Mouse (Mus musculus): Measurements from ENCODE around the gene Prom1.

Gene Prom1

DNA sequence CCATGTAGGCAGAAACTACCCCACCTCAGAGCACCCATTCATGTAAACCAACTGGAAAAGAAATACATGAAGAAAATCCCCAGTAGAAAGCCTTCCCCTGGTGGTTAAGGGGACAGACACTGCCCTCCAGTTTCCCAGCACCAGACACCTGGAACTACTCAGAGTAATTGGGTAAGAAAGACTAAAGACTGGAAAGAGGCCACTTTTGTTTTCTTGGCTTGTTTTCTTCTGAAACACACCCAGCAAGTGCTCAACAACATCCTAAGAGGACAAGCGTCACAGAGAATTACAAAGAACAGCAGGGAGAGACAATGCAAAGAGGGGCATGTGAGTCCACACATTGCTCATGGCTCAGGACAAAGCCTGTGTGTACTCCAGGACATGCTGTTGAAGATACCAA is 20.7 kb downstream of the Prom1 start:
- no peak for DNase-seq (ENCODE audit: low read depth, low spot score)

DNA sequence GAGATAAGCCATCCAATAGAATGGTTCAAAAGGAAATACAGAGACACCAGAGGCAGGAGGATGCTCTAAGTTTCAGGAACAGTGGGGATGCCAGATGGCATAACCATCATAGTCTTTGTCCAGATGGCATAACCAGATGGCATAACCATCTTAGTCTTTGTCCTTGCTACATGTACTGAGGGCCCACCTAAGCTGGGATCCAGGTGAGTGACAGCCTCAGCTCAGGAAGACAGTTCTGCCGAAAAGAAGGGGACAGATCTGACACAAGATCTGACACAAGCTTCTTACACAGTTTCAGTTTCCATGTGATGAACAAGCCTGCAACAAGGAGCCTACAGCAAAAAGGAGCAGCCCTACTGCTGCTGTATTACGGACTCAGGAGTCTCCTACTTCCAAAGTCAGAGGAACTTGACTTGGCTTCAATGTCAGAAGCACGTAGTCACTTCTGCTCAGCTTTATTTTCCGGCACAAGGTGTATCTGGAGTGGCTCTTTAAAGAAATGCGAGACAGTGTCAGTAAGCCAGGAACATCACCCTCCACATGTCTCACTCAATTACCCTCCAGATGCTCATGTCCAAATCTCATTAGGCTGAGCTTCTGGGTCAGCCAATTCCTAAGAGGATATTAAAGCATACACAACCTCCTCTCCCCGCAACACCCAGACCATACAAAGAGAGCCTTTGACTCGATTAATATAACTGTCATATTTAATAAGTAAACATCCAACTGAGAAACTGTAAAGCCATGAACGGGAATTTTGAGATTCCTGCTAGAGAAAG is 21.4 kb downstream of the Prom1 start:
- DNase-seq (ENCODE audit: low read depth, low spot score): no peak

DNA sequence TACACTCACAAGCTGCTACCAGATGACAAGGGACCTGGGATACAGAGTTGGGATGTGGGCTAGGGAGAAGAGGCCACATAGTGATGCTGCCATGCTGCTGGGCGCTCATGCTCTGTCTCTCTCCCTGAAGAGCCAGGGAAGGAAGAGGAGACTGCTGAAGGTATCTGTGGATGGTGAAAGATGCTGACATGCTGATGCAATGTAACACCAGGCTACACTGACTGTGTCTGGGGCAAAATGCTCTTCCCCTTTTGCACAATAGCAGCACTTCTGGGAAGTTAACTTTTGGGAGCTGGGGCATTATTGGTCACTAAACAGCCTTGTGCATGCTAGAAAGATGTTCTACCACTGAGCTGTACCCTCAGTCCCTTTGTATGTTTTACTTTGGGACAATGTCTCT is 26.4 kb downstream of the Prom1 start:
- DNase-seq (ENCODE audit: low read depth, low spot score): no peak

DNA sequence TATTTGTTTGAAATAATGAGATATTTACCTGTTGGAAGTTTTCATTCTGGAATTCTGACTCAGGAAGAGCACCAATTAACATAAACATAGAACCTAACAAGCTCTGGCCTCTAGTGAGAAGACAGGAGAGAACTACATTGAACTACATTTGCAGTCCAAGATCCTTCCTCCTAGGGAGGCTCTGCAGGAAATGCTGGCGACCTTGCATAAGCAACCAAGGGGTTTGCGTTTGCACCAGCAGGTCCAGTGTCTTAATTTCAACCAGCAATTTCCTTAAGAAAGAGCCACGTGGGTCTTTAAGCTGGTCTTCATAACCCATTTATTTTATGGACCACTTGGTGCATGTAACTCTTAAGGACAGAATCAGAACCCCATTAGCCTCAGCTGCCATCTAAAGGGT is 28.2 kb downstream of the Prom1 start:
- no peak for DNase-seq (ENCODE audit: low read depth, low spot score)

DNA sequence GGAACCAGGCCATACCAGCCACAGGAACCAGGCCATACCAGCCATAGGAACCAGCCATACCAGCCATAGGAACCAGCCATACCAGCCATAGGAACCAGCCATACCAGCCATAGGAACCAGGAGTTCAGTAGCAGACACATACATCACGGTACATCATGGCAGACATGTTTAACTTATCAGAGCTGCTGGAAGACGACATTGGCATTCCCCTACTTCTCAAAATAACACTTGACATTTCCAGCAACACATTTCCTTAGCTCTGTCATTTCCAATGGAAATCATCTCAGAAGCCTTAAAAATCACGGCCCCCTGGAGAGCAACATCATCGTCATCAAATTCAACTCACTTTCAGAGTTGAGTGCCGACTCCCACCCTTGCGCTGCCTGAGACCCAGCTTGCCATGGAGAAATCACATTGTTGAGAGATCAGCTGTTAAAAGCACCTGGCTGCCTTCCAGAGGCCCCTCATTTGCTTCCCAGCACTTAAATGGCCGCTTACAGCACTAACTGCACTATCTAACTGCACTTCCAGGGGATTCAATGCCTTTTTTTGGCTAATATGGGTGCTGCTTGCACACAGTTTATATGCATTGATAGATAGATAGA is 31.2 kb downstream of the Prom1 start:
- DNase-seq (ENCODE audit: low read depth, low spot score): no peak

DNA sequence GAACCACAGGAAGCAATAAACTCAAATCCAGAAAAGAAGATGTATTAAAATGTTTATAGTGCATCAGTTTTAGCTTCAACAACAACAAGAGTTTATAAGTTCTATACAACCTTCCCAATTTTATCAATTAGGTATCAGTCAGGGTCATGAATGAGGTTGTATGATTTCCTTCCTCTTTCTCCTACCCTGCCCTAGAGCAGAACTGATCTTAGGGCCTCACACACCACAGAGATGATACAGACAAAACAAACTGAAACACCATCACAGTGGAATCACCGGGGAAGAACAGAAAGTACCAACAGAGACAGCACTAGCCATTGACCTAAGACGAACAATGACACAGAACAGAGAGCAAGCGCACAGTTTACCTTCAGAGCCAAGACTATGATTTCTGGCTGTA is 43.6 kb downstream of the Prom1 start:
- DNase-seq (ENCODE audit: low read depth, low spot score): no peak

DNA sequence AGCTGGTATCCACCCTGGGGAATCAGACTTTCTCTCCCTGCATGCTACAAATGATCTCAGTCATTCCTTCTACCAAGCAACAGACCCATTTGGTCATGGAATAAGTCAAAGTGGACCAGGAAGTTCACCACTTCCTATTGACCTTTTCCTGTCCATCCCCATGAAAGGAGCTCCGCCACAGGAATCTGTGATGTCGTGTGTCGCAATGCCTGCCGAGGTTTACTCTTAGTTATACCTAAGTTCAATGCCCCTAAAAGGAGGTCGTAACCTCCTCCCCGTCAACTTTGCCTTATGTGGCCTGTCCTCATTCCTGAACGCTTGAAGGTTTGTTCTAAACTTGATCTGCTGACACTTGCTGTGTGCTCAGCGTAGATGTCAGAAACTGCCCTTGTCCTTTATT is 51.6 kb downstream of the Prom1 start:
- DNase-seq (ENCODE audit: low read depth, low spot score): no peak

DNA sequence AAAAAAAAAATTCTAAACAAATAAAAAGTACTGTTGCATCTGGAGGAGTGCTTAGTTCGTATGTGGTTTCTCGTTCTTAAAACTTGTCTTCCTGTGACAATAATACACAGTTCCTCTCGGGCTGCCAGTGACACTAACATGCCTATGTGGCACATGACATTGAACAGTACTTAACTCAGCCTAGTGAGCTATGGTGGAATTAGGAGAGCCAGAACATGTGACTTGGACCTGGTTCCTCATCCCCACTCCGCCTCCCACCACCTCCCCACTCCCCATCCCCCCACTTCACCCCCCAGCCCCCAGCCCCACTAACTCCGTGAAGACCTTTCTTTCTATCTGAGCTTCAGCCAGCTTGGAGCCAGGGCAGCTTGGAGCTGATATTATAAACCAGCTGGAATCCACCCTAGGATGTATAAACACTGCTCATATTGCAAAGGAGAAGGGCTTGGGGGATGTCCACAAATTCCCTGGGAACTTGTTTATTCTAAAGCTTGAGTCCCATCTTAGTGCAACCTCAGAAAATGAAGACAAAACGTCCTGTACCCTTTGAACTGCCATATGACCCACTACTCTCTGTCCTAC is 52.3 kb downstream of the Prom1 start:
- DNase-seq (ENCODE audit: low read depth, low spot score): no peak

DNA sequence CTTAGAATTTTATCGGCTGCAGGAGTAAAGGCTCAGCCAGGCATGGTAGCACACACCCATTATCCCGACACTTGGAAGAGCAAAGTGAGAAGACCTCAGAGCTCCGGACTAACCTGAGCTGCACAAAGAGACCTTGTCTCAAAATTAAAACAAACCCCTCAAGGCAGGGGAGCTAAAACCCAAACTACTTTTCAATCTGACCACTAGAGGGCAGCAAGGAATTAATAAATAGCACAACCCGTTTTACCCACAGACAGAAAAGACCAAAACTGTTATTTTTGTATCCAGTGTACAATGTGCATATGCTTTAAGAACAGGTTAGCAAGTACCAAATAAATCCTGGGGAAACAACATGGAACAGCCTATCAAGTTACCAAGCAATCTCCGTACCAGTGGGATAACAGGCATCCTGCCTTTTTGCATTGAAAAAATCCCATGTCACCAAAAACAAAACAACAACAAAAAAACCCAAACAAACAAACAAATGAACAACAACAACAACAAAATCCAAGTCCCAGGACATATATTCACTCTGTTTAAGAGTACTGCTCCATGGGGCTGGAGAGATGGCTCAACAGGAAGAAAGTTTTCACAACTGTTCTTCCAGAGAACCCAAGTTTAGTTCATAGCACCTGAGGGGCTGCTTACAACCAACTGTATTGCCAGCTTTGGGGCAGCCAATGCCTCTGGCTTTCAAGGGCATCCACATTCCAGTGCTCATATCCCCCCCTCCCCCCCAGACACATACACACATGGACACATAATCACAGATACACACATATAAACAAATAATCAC is 53.1 kb downstream of the Prom1 start:
- DNase-seq (ENCODE audit: low read depth, low spot score): peak; percentile 56

DNA sequence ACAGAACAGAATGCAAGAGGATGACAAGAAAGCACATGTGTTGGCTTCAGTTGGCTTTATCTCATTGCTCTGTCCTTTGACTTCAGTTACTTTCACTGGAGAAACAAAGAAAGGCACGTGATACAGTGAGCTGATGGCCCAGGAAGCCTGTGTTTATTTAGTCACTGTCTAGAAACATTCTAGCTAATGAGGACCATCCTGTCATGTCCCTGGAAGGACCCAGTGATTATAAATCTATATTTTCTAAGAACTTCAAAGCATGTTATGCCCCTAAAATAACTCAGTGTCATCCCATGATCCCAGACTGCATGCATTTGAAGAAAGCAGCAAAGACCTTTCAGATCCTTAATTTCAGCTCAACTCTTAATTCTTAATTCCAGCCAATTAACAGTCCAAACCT is 60.1 kb downstream of the Prom1 start:
- no peak for DNase-seq (ENCODE audit: low read depth, low spot score)

DNA sequence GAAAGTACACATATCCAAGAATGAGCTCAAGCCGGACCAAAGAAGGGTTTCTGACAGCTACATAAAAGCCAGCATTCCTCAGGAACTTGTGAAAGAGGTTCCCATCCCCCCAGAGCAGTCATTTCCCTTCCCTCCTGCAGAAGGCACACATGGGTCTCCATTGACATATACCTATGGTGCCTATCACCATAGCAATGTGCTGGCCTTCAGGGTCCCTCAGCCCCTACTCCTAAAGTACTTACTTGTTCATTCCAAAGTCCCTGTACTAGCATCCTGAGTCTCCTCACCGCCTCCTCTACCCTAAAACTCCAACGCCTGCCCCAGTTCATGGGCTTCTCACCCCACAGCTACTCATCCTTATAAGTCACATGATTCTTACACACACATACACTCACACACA is 60.8 kb downstream of the Prom1 start:
- no peak for DNase-seq (ENCODE audit: low read depth, low spot score)

DNA sequence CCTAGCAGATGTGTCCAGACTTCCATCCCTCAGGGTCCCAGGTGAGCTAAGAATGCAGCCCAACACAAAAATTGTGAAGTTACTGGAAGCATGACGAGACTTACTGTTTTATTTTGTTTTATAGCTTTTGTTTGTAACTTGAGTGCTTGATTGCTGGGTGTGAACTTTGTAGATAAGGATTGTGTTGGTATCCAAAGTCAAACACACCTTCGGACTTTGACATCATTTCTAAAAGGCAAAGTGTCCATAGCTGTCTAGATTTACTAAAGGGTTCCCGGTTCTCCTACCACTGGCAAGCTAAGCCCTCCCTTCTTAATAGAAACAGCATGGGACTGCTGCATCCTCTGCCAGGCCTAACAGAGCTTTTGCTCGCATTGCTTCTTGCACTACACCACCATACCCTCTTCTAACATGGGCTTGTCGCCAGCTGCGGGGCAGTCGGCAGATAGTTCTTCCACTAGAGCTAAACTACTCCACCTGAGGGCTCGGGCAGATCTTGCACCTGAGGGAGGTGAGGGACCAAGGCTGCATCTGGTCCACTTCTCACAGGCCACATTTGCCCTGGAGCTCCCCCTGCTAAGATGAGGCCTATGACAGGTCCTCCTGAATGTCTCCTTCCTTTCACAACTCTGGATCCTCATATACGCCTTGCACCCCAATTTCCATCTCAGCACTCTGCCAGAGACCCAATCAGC is 103.4 kb downstream of the Prom1 start:
- DNase-seq (ENCODE audit: low read depth, low spot score): no peak

DNA sequence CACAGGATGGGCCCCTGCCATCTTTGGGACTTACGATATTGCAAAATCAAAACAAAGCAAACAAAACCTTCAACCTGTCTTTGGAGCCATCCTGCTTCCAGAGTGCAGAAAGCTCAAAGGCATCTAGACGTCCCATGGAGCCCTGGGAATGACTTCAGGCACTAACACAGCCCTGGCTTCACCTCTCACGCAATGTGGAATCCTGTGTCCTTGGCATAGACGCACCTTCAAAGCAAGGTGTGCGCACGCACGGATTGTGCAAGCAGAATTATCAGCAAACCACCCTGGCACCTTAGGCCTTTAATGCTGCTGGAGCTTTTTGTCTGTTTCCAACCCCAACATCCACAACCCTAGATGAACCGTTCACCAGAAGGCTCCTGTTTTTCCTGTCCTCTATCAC is 104.2 kb downstream of the Prom1 start:
- no peak for DNase-seq (ENCODE audit: low read depth, low spot score)

DNA sequence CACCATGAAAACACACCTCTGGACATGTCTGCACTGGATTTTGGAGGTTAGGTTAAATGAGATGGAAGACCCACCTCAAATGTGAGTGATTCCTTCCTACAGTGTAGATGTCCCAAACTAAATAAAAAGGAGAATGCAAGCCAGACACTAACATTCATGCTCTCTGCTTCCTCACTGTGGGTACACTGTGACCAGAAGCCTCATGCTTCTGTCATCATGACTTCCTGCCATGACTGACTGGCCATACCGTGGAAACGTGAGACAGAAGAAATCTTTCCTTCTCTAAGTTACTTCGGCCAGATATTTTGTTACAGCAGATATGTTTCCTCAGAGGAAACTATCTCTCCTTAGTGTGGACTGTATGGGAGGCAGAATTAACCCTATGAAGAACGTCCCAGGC is 105.7 kb downstream of the Prom1 start:
- no peak for DNase-seq (ENCODE audit: low read depth, low spot score)

DNA sequence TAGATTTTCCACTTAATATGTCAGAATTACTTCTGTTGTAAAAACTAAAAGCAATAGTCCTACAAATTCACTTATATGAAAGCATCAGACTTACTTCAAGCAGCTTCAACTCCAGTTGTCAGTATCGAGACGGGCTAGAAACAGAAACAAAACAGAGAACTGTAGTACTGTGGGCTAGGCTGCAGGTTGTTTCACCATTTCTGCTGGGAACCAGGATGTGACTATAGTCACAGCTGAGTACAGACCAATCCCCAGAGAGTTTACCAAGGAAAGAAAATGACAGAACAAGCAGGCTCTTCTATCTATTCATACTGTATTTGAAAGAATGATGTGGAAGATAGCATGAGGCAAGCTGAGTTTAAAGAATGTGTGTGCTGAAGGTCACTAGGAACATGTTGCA is 106.9 kb downstream of the Prom1 start:
- DNase-seq (ENCODE audit: low read depth, low spot score): no peak

DNA sequence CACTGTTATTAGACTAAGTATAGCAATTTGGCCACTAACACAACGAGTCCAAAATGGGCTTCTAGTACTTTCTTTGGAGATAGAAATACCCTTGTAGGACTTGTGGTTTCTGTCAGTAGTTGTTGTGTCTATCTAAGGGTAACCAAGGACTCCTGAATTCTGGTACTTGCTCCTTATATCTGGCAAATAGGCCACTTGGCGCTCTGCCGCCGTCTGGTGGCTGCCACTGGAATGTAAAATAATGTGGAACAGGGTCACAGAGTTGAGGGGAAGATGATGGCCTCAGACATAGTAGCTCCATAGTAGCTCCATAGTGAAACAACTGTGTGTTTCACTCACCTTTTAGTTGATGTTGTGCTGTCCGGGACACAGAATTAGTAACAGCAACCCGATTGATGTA is 111.5 kb downstream of the Prom1 start:
- peak; percentile 74 for DNase-seq (ENCODE audit: low read depth, low spot score)

DNA sequence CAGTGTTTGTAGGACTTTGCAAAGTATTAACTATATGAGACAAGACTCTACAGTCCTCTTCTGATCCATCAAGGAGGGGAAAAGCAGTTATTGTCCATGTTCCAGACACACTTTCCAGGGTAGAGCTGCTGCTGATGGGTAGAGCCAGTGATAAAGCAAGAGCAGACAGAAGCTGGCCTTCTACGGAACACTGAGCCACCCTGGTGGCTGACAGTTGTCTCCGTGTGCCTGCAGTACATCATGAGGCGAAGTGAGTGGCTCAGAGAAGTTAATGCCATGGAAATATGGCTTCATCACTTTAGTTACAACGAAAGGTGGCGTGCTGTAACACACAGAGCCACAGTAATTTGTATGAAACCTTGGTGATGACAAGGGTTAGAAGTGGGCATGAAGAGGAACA is 112.8 kb downstream of the Prom1 start:
- DNase-seq (ENCODE audit: low read depth, low spot score): peak; percentile 18

DNA sequence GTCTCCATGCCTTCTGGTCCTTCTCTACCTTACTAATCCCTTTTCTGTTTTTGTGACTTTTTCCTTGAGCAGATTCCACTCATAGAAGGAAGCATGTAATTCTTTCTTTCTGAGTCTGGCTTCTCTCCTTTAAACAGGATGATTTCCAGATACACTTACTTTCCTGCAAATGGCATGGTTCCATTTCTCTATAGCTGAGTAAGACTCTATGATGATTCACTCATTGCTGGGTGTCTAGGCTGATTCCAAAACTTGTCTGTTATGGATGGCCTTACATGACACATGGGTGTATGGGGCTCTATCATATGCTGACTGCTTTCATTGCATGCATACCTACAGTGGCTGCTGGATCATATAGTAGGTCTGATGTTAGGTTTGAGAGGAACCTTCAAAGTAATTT is 115.6 kb downstream of the Prom1 start:
- no peak for DNase-seq (ENCODE audit: low read depth, low spot score)

DNA sequence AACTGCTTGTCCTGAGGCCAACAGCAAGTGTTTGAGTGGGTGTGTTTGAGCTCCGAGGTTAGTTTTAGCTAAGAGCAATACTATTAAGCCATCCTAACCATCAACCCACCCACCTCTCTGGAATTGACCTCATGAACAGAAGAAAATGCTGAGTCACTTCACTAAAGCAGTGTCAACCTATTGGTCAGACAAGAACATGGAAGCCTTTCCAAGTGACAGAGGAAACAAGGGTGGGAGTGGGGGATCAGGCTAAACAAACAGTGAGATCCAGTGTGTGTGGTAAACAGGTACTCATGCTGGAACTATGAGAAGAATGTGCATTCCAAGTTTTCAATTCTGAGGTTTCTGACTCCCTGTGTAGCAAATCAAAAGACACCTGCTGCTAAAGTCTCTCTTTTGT is 118.9 kb downstream of the Prom1 start:
- DNase-seq (ENCODE audit: low read depth, low spot score): no peak

DNA sequence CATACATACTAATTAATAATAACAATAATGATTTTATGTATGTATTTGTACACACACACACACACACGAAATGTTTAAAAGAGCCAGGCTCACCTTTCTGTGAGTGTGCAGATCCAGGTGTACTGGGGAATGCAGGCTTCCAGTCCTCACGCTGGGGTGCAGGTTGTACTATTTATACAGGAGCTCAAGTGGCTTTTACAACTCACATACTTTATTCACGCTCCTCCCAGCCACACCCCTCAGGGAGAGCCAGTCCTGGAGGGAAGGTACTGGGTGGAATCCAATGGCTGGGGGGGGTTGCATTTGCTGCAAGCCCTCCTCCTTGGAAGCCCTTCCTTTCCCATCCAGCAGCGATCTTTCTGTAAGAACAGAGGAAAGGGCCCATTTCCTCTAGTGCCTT is 120.2 kb downstream of the Prom1 start, which contains the start of gene Fgfbp1:
Gene Fgfbp1 (minus strand): TSS at position 160 of the 400 bp plus-strand sequence.
- DNase-seq (ENCODE audit: low read depth, low spot score): no peak

DNA sequence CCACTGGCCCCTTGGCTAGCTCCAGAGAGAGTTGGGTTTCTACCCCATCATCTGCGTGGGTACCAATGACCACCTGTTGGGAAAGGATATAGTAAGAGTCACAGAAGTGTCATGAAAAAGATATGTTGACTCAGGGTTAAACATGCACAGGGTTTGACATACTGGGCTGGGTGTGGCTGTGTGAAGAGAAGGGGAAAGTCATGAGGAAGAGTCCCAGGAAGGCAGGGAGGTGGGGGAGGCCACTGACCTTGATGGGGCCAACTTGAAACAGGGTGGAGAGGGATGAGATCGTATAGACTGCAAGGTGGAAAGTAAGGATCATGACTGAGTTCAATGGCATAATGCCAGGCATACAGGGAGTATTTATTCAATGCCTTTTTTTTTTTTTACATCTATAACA is 121.4 kb downstream of the Prom1 start:
- DNase-seq (ENCODE audit: low read depth, low spot score): no peak
